Mouse (Mus musculus) heart, embryonic 14.5 days (tissue): ENCODE data around the gene Gpr83. TPM values are rescaled to one million over a fixed set of nuclear protein-coding genes. Genes with fewer than 3 reads are reported as not detected.

ENCODE experiments used
- ATAC-seq: fragments of 200-750 bp; cut with Nextera tagmentation; 2 replicates; pipeline ENCODE4 v1.8.0; 2017; ENCODE audit warnings: low read depth, moderate TSS enrichment; ENCODE audit not compliant: insufficient number of reproducible peaks, insufficient read depth, low FRiP score
- H3K27ac ChIP-seq, 2 experiments: fragments of 200-500 bp in 1 of 2; fragments of 300-500 bp in 1 of 2; sonication (generic) in 1 of 2; replicated peaks in 1 of 2; 2 replicates each; pipeline ENCODE4 v1.5.1; 2012 to 2014; ENCODE audit warnings: low read depth in 2 of 2, low read length in 2 of 2, control low read depth in 1 of 2, mild to moderate bottlenecking in 1 of 2, mixed read lengths in 1 of 2; ENCODE audit not compliant: control insufficient read depth in 1 of 2, insufficient read depth in 1 of 2
- H3K27me3 ChIP-seq: fragments of 300-500 bp; sonication (generic); 2 replicates; pipeline ENCODE4 v1.6.1; 2014; ENCODE audit warnings: mild to moderate bottlenecking, low read length, control low read depth; ENCODE audit not compliant: control insufficient read depth, insufficient read depth
- H3K36me3 ChIP-seq: fragments of 300-500 bp; sonication (generic); 2 replicates; pipeline ENCODE4 v1.6.1; 2014; ENCODE audit warnings: mild to moderate bottlenecking, control low read depth, low read length, mixed read lengths; ENCODE audit not compliant: control insufficient read depth, insufficient read depth
- H3K4me1 ChIP-seq, 2 experiments: fragments of 200-500 bp in 1 of 2; fragments of 300-500 bp in 1 of 2; sonication (generic) in 1 of 2; 2 replicates each; pipeline ENCODE4 v1.6.1; 2012 to 2014; ENCODE audit warnings: low read length in 2 of 2, control low read depth in 1 of 2, mixed read lengths in 1 of 2; ENCODE audit not compliant: control insufficient read depth in 2 of 2, insufficient read depth in 2 of 2
- H3K4me2 ChIP-seq: fragments of 300-500 bp; sonication (generic); 2 replicates; pipeline ENCODE4 v1.6.1; 2014; ENCODE audit warnings: mild to moderate bottlenecking, low read length
- H3K4me3 ChIP-seq, 2 experiments: fragments of 200-500 bp in 1 of 2; fragments of 300-500 bp in 1 of 2; sonication (generic) in 1 of 2; 2 replicates each; pipeline ENCODE4 v1.5.1; 2012 to 2014; ENCODE audit warnings: low read length in 2 of 2, mild to moderate bottlenecking in 2 of 2, control low read depth in 1 of 2, low read depth in 1 of 2, moderate library complexity in 1 of 2; ENCODE audit not compliant: control insufficient read depth in 1 of 2, insufficient read depth in 1 of 2
- H3K9ac ChIP-seq: fragments of 300-500 bp; sonication (generic); 2 replicates; pipeline ENCODE4 v1.6.1; 2014; ENCODE audit warnings: mild to moderate bottlenecking, low read length
- H3K9me3 ChIP-seq: fragments of 300-500 bp; sonication (generic); 2 replicates; pipeline ENCODE4 v1.6.1; 2016; ENCODE audit warnings: low read length, control low read depth; ENCODE audit not compliant: control insufficient read depth
- WGBS: fragments of 180-500 bp; shearing (Covaris S2); extraction: QIAGEN DNeasy Blood & Tissue Kit; methylation state at CpG from one replicate; pipeline ENCODE4 v1.1.7; 2014; 5-methylcytosine and 5-hydroxymethylcytosine counted together
- polyA plus RNA-seq: library from polyadenylated mRNA; unstranded; fragments of >200 nt; fragmentation: Nextera tagmentation; extraction: Ambion mirVana; gene quantifications from 2 replicates; pipeline ENCODE4 v1.2.1, GENCODE M21; 2014

The Gpr83 gene
- polyA plus RNA-seq, 1 experiment from 2014 or later, result 0.18 TPM

GRCm38 (mm10) chr9:14856922-14857654 is 2.9 kb upstream of the Gpr83 start:
- no peak overlapping the region for H3K27ac ChIP-seq
- ATAC-seq, result no peak
- H3K27me3 ChIP-seq, result peaks cover 45% of the 10 kb centered on the region
- H3K4me2 ChIP-seq, result no peak overlapping the region
- H3K4me1 ChIP-seq, result peaks cover 0 to 2% of the 10 kb centered on the region in 2 experiments; a peak in 2 of 4 replicates
- no peak overlapping the region for H3K4me3 ChIP-seq
- no peak overlapping the region for H3K9ac ChIP-seq
- no peaks in the 10 kb centered on the region for H3K36me3 ChIP-seq
- 39% methylated on average over 4 of the region's 4 CpGs for WGBS
- no peaks in the 10 kb centered on the region for H3K9me3 ChIP-seq

GRCm38 (mm10) chr9:14858170-14858706 is 1.8 kb upstream of the Gpr83 start:
- 59% methylated on average over 7 of the region's 7 CpGs for WGBS
- Histone ChIP-seq H3K9ac (no peak overlapping the region), H3K9me3 (no peaks in the 10 kb centered on the region), H3K27me3 (peaks cover 57% of the 10 kb centered on the region), H3K36me3 (no peaks in the 10 kb centered on the region), H3K27ac (no peak overlapping the region), H3K4me1 (peaks cover 0 to 2% of the 10 kb centered on the region in 2 experiments; a peak in 2 of 4 replicates), H3K4me3 (no peak overlapping the region), H3K4me2 (no peak overlapping the region)
- ATAC-seq, result no peak

GRCm38 (mm10) chr9:14858782-14859181 is 1.2 kb upstream of the Gpr83 start:
- H3K4me3 ChIP-seq, result no peak overlapping the region
- H3K4me2 ChIP-seq, result no peak overlapping the region
- H3K27me3 ChIP-seq, result peaks cover 62% of the 10 kb centered on the region
- no peaks in the 10 kb centered on the region for H3K9me3 ChIP-seq
- H3K36me3 ChIP-seq, result no peaks in the 10 kb centered on the region
- ATAC-seq, result no peak
- no peak overlapping the region for H3K27ac ChIP-seq
- H3K4me1 ChIP-seq, result peaks cover 0 to 2% of the 10 kb centered on the region in 2 experiments; a peak in 2 of 4 replicates
- no peak overlapping the region for H3K9ac ChIP-seq
- WGBS, result 70% methylated on average over 3 of the region's 3 CpGs

GRCm38 (mm10) chr9:14863126-14863525 is 3.1 kb downstream of the Gpr83 start:
- no peak overlapping the region for H3K27ac ChIP-seq
- no peak overlapping the region for H3K4me3 ChIP-seq
- H3K9me3 ChIP-seq, result no peaks in the 10 kb centered on the region
- no peak for ATAC-seq
- H3K4me1 ChIP-seq, result peaks cover 0 to 2% of the 10 kb centered on the region in 2 experiments; a peak in 2 of 4 replicates
- no peaks in the 10 kb centered on the region for H3K36me3 ChIP-seq
- H3K4me2 ChIP-seq, result no peak overlapping the region
- no peak overlapping the region for H3K9ac ChIP-seq
- peaks cover 59% of the 10 kb centered on the region for H3K27me3 ChIP-seq
- WGBS, result 85% methylated on average over 3 of the region's 3 CpGs

- Histone ChIP-seq H3K27ac (no peak overlapping the region), H3K36me3 (no peaks in the 10 kb centered on the region), H3K27me3 (peaks cover 43% of the 10 kb centered on the region), H3K4me3 (no peak overlapping the region), H3K4me2 (no peak overlapping the region), H3K9ac (no peak overlapping the region), H3K4me1 (peaks cover 0 to 2% of the 10 kb centered on the region in 2 experiments; a peak in 2 of 4 replicates), H3K9me3 (no peaks in the 10 kb centered on the region)
- ATAC-seq, result no peak
- 74% methylated on average over 9 of the region's 9 CpGs for WGBS
Measured at GRCm38 (mm10) chr9:14864726-14865125, 4.7 kb downstream of the Gpr83 start.

GRCm38 (mm10) chr9:14866957-14867356 is 6.9 kb downstream of the Gpr83 start:
- peaks cover 21% of the 10 kb centered on the region for H3K27me3 ChIP-seq
- H3K4me1 ChIP-seq, result peaks cover 0 to 2% of the 10 kb centered on the region in 2 experiments; a peak in 2 of 4 replicates
- no peak for ATAC-seq
- H3K9ac ChIP-seq, result no peak overlapping the region
- H3K4me3 ChIP-seq, result no peak overlapping the region
- no peaks in the 10 kb centered on the region for H3K9me3 ChIP-seq
- 33% methylated on average over 7 of the region's 7 CpGs for WGBS
- H3K4me2 ChIP-seq, result no peak overlapping the region
- no peaks in the 10 kb centered on the region for H3K36me3 ChIP-seq
- H3K27ac ChIP-seq, result no peak overlapping the region

GRCm38 (mm10) chr9:14868326-14868725 is 8.3 kb downstream of the Gpr83 start:
- H3K4me3 ChIP-seq, result no peak overlapping the region
- peaks cover 8% of the 10 kb centered on the region for H3K27me3 ChIP-seq
- no peak overlapping the region for H3K9ac ChIP-seq
- H3K9me3 ChIP-seq, result no peaks in the 10 kb centered on the region
- no peak overlapping the region for H3K4me2 ChIP-seq
- H3K4me1 ChIP-seq, result peaks cover 0 to 4% of the 10 kb centered on the region in 2 experiments; a peak in 2 of 4 replicates
- 91% methylated on average over 8 of the region's 8 CpGs for WGBS
- ATAC-seq, result no peak
- no peaks in the 10 kb centered on the region for H3K36me3 ChIP-seq
- no peak overlapping the region for H3K27ac ChIP-seq
